Mouse (Mus musculus): ENCODE data around the gene Sorbs1. TPM values are rescaled to one million over a fixed set of nuclear protein-coding genes. Genes with fewer than 3 reads are reported as not detected.

The Sorbs1 gene
- total and polyA plus RNA-seq, 3 experiments: 2.1 to 6.2 (median 3.6) TPM

GRCm38 (mm10) chr19:40435797-40436196 lies 77.8 kb downstream of the Sorbs1 start:
- no peaks in the 10 kb centered on the region for H3K9me3 ChIP-seq (replicated peaks; ENCODE audit: low read length)
- no peak for DNase-seq (ENCODE audit: extremely low read depth)
- H3K4me2 ChIP-seq (ENCODE audit: insufficient read depth, low read depth, poor library complexity, severe bottlenecking): no peak overlapping the region
- no peak overlapping the region for H3K4me3 ChIP-seq (replicated peaks in 1 of 3; ENCODE audit: low read depth in 2 of 3, low read length in 2 of 3, poor library complexity in 1 of 3)
- no peaks in the 10 kb centered on the region for H3K79me2 ChIP-seq (replicated peaks; ENCODE audit: control insufficient read depth, extremely low read depth, insufficient read depth, poor library complexity, severe bottlenecking)
- no peaks in the 10 kb centered on the region for H3K27me3 ChIP-seq (replicated peaks)
- TF ChIP-seq UBTF (IDR thresholded peaks at IDR 0.05; ENCODE audit: low read depth, low read length) (no peak), HCFC1 (IDR thresholded peaks at IDR 0.05; ENCODE audit: low read depth, low read length) (no peak), USF1 (IDR thresholded peaks at IDR 0.05; ENCODE audit: low read depth, low read length) (no peak), JUND (conservative IDR thresholded peaks at IDR 0.05; ENCODE audit: low read depth, low read length) (no peak), CHD2 (IDR thresholded peaks at IDR 0.05; ENCODE audit: low read length) (no peak), IRF4 (IDR thresholded peaks at IDR 0.05; ENCODE audit: low read depth, low read length) (no peak), ELF1 (IDR thresholded peaks at IDR 0.05; ENCODE audit: low read depth, low read length) (no peak)
- no peaks in the 10 kb centered on the region for H3K36me3 ChIP-seq (replicated peaks in 1 of 2; ENCODE audit: control insufficient read depth in 1 of 2, insufficient read depth in 1 of 2, low read length in 1 of 2)
- no peak overlapping the region for H3K9ac ChIP-seq (ENCODE audit: insufficient read depth, low read depth)
- dilution Hi-C loops (cut with MboI; ENCODE audit: extremely low pct_ligation_motif_present, extremely low pct_unique_long_range_greater_than_20kb, low sequenced_read_pairs): no loop called here
- no peak overlapping the region for H3K27ac ChIP-seq (ENCODE audit: insufficient read depth, low read depth)
- peaks cover 8 to 23% of the 10 kb centered on the region in 2 experiments for H3K4me1 ChIP-seq (ENCODE audit: control insufficient read depth in 1 of 2, insufficient read depth in 2 of 2)
- in situ Hi-C loops (cut with MboI; ENCODE audit: low pct_ligation_motif_present, low pct_unique_long_range_greater_than_20kb, low sequenced_read_pairs): no loop called here

DNA sequence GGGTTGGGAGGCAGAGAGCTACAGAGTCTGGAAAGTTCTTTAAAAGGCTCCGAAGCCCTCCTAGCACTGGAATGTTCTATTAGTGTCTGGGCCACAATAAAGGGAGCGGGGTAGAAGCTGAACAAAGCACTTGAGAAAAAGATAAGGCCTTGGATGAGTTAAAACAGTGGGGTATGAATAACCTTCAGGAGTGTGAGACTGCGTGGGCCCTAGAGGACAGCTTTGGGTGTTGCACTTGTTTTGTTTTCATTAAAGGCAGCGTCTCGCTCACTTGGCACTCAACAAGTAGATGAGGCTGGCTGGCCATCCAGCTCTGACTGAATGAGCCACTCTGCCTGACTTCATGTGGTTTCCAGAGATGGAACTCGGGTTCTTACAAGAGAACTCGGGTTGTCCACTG lies 78.5 kb downstream of the Sorbs1 start:
- no peak for DNase-seq (ENCODE audit: extremely low read depth)
- dilution Hi-C loops (cut with MboI; ENCODE audit: extremely low pct_ligation_motif_present, extremely low pct_unique_long_range_greater_than_20kb, low sequenced_read_pairs): no loop called here
- Histone ChIP-seq H3K27ac (ENCODE audit: insufficient read depth, low read depth) (no peak overlapping the region), H3K79me2 (replicated peaks; ENCODE audit: control insufficient read depth, extremely low read depth, insufficient read depth, poor library complexity, severe bottlenecking) (no peaks in the 10 kb centered on the region), H3K4me3 (replicated peaks in 1 of 3; ENCODE audit: low read depth in 2 of 3, low read length in 2 of 3, poor library complexity in 1 of 3) (no peak overlapping the region), H3K4me2 (ENCODE audit: insufficient read depth, low read depth, poor library complexity, severe bottlenecking) (no peak overlapping the region), H3K36me3 (replicated peaks in 1 of 2; ENCODE audit: control insufficient read depth in 1 of 2, insufficient read depth in 1 of 2, low read length in 1 of 2) (no peaks in the 10 kb centered on the region), H3K4me1 (ENCODE audit: control insufficient read depth in 1 of 2, insufficient read depth in 2 of 2) (peaks cover 8 to 19% of the 10 kb centered on the region in 2 experiments), H3K9me3 (replicated peaks; ENCODE audit: low read length) (no peaks in the 10 kb centered on the region), H3K9ac (ENCODE audit: insufficient read depth, low read depth) (no peak overlapping the region), H3K27me3 (replicated peaks) (no peaks in the 10 kb centered on the region)
- in situ Hi-C loops (cut with MboI; ENCODE audit: low pct_ligation_motif_present, low pct_unique_long_range_greater_than_20kb, low sequenced_read_pairs): no loop called here
- TF ChIP-seq SIN3A (IDR thresholded peaks at IDR 0.05; ENCODE audit: low read length) (no peak), TBP (conservative IDR thresholded peaks at IDR 0.05; ENCODE audit: low read depth, low read length) (no peak), BHLHE40 (IDR thresholded peaks at IDR 0.05; ENCODE audit: low read depth, low read length) (no peak), MXI1 (IDR thresholded peaks at IDR 0.05; ENCODE audit: low read depth, low read length) (no peak), MYC (IDR thresholded peaks at IDR 0.05; ENCODE audit: low read depth, low read length) (no peak), MEF2A (IDR thresholded peaks at IDR 0.05; ENCODE audit: borderline replicate concordance, low read depth, low read length) (no peak), JUND (conservative IDR thresholded peaks at IDR 0.05; ENCODE audit: low read depth, low read length) (no peak), CHD1 (IDR thresholded peaks at IDR 0.05; ENCODE audit: low read depth, low read length) (no peak), MAX (IDR thresholded peaks at IDR 0.05; ENCODE audit: low read length) (no peak), ZKSCAN1 (IDR thresholded peaks at IDR 0.05; ENCODE audit: borderline replicate concordance, low read depth, low read length) (no peak), RCOR1 (conservative IDR thresholded peaks at IDR 0.05; ENCODE audit: low read depth, low read length) (no peak), JUN (IDR thresholded peaks at IDR 0.05; ENCODE audit: insufficient read depth, low read depth, low read length) (no peak)

Measured in CH12.LX (cell line).